ENCODE assay signal across 13 mouse cellular contexts in the genomic region with DNA sequence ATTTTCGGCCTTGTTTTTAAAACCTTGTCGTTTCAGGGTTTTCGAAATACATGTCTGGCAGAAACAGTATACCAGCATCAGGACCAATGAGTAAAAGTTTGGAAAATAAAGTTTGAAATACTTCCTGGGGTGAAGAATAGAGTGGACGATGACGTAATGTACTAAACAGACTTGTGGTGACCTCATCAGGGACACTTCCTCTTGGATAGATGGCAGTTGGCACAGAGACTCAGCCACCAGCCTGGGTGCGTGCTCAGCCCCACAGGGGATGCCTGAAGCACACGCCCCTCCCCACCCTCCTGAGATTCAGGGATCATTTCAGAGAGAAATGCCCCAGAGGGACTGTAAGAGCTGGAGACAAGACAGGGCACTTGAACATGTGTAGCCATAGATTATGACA.
DNase-seq lines count a peak whose midpoint lies in the region; ATAC-seq and TF ChIP-seq lines count a peak whose summit lies in the region.
"Had no signal": no experiment of that assay in that cellular context is flagged by ENCODE, and none has a peak within 500 bp of the region (broad histone marks: within the 10 kb centered on the region; RNA-seq: fewer than 3 reads in every experiment).

No protein-coding gene starts in this region.

- H3K4me1 ChIP-seq in heart, embryonic 16.5 days (ENCODE audit: control insufficient read depth, insufficient read depth, low read length), result peaks cover 16% of the 10 kb centered on the region
- H3K4me1 ChIP-seq in lung, postnatal 0 days (ENCODE audit: insufficient read depth, low read depth, low read length), result peaks cover 4% of the 10 kb centered on the region
- peaks cover 54% of the 10 kb centered on the region for H3K4me1 ChIP-seq in limb, embryonic 13.5 days

- 61% methylated on average over 7 of the region's 7 CpGs for WGBS in heart, embryonic 16.5 days
- 56% methylated on average over 7 of the region's 7 CpGs for WGBS in lung, postnatal 0 days
- 75% methylated on average over 7 of the region's 7 CpGs for WGBS in limb, embryonic 13.5 days

- DNase-seq in heart, postnatal 14 days, result no peak
- DNase-seq in lung, postnatal 0 days (ENCODE audit: low spot score), result peak; percentile 78
- DNase-seq in lung, postnatal 14 days, result no peak
- peak; percentile 39 for DNase-seq in brain, embryonic 14.5 days (ENCODE audit: low read depth)
- DNase-seq in gastrocnemius, postnatal 10 days, result no peak
- DNase-seq: cerebellum, adult 11-12 months; heart, adult 2 months had no signal

- TF ChIP-seq POLR2A in brain, embryonic 14.5 days (IDR thresholded peaks at IDR 0.05; ENCODE audit: borderline replicate concordance, extremely low read depth, insufficient read depth, insufficient read length, poor library complexity, severe bottlenecking), result no peak

- H3K4me2 ChIP-seq in heart, embryonic 16.5 days (ENCODE audit: low read depth, low read length), result no peak overlapping the region
- no peak overlapping the region for H3K4me2 ChIP-seq in lung, postnatal 0 days (replicated peaks; ENCODE audit: low read depth, low read length)
- no peak overlapping the region for H3K4me2 ChIP-seq in limb, embryonic 13.5 days (replicated peaks)
- H3K4me2 ChIP-seq: kidney, embryonic 15.5 days; liver, embryonic 11.5 days had no signal

- H3K36me3 ChIP-seq in heart, embryonic 16.5 days (ENCODE audit: control insufficient read depth, insufficient read depth), result no peaks in the 10 kb centered on the region
- no peaks in the 10 kb centered on the region for H3K36me3 ChIP-seq in lung, postnatal 0 days (ENCODE audit: insufficient read depth, low read length)
- no peaks in the 10 kb centered on the region for H3K36me3 ChIP-seq in limb, embryonic 13.5 days
- H3K36me3 ChIP-seq: kidney, embryonic 15.5 days had no signal

- H3K9me3 ChIP-seq in heart, embryonic 16.5 days (replicated peaks; ENCODE audit: control insufficient read depth, low read length), result no peaks in the 10 kb centered on the region
- H3K9me3 ChIP-seq in lung, postnatal 0 days (ENCODE audit: low read length), result no peaks in the 10 kb centered on the region
- no peaks in the 10 kb centered on the region for H3K9me3 ChIP-seq in limb, embryonic 13.5 days
- H3K9me3 ChIP-seq: kidney, embryonic 15.5 days; megakaryocyte, embryonic 14.5 days had no signal

- H3K4me3 ChIP-seq in heart, embryonic 16.5 days (ENCODE audit: low read length), result no peak overlapping the region
- no peak overlapping the region for H3K4me3 ChIP-seq in lung, postnatal 0 days (ENCODE audit: low read depth, low read length)
- no peak overlapping the region for H3K4me3 ChIP-seq in limb, embryonic 13.5 days
- H3K4me3 ChIP-seq: heart, adult 2 months; kidney, embryonic 15.5 days; megakaryocyte, embryonic 14.5 days had no signal

- TF ChIP-seq CTCF in lung, postnatal 0 days (IDR thresholded peaks at IDR 0.05), result no peak
- no peak for TF ChIP-seq CTCF in brain, embryonic 14.5 days (IDR thresholded peaks at IDR 0.05; ENCODE audit: borderline replicate concordance, extremely low read depth, insufficient read depth, insufficient read length)

- no peak overlapping the region for H3K27ac ChIP-seq in heart, embryonic 16.5 days (ENCODE audit: low read length)
- no peak overlapping the region for H3K27ac ChIP-seq in lung, postnatal 0 days (ENCODE audit: low read length)
- no peak overlapping the region for H3K27ac ChIP-seq in limb, embryonic 13.5 days
- H3K27ac ChIP-seq: heart, adult 2 months; kidney, embryonic 15.5 days had no signal

- intact Hi-C loops in heart, postnatal 14 days (cut with DNase I), result no loop called here

- ATAC-seq in heart, embryonic 16.5 days (replicated peaks; ENCODE audit: extremely low read depth, insufficient read depth, low FRiP score), result 0 out of 2 replicates have a peak, but pooled peaks have one; percentile 14
- ATAC-seq in lung, postnatal 0 days, result peak; percentile 74
- ATAC-seq in limb, embryonic 13.5 days (ENCODE audit: low FRiP score, low read depth), result peak; percentile 42; the same call in 1 of the 2 replicates

- peaks cover 3% of the 10 kb centered on the region for H3K27me3 ChIP-seq in heart, embryonic 16.5 days (ENCODE audit: control insufficient read depth, insufficient read depth, low read length)
- no peaks in the 10 kb centered on the region for H3K27me3 ChIP-seq in lung, postnatal 0 days (replicated peaks; ENCODE audit: insufficient read depth, low read length)
- no peaks in the 10 kb centered on the region for H3K27me3 ChIP-seq in limb, embryonic 13.5 days
- H3K27me3 ChIP-seq: CH12.LX; kidney, embryonic 15.5 days had no signal

- no peak for TF ChIP-seq EP300 in lung, postnatal 0 days (IDR thresholded peaks at IDR 0.05)

- no peak overlapping the region for H3K9ac ChIP-seq in heart, embryonic 16.5 days (ENCODE audit: low read length)
- no peak overlapping the region for H3K9ac ChIP-seq in lung, postnatal 0 days (replicated peaks; ENCODE audit: low read depth)
- H3K9ac ChIP-seq in limb, embryonic 13.5 days, result no peak overlapping the region
- H3K9ac ChIP-seq: kidney, embryonic 15.5 days had no signal

Comparison
In these comparisons a context has a peak if more than half of its experiments do, and no peak if none do; other contexts are left out.
1. DNase-seq: peak in lung, postnatal 0 days (single experiment) and brain, embryonic 14.5 days (single experiment); none in heart, postnatal 14 days (0 of 2), lung, postnatal 14 days (single experiment) and gastrocnemius, postnatal 10 days (single experiment).
2. ATAC-seq: peak in every context shown above with its lines; median percentile 74 in lung, postnatal 0 days; 42 in limb, embryonic 13.5 days; 14 in heart, embryonic 16.5 days.